35 mouse cellular contexts compared by ENCODE assay signal in the genomic region with DNA sequence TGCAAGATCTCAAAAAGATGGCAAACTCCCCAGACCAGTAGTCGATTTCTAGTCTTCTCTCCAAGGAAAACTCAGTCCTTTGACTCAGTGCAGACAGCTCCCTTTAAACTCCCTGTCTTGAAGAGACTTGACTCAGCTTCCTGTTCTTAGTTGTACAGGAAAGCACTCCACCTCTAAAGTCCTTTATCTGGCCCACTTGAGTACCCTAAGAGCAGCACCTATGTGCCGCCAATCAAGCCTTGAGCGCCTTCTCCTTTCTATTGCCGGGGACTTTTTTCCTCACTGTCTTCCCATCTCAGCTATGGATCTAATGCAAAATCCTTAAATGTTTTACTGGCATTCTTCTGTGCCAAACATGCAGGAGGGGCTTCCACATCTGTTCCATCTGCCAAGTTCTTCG.
"Had no signal": no experiment of that assay in that cellular context is flagged by ENCODE, and none has a peak within 500 bp of the region (broad histone marks: within the 10 kb centered on the region; RNA-seq: fewer than 3 reads in every experiment).

No protein-coding gene starts in this region.

- ATAC-seq: hindbrain, embryonic 16.5 days; hindbrain, postnatal 0 days; inflammation-experienced regulatory T-cells, adult 6 months; intestine, embryonic 15.5 days; intestine, embryonic 16.5 days; intestine, postnatal 0 days had no signal

- H3K27ac ChIP-seq: heart, embryonic 10.5 days; heart, embryonic 13.5 days; heart, embryonic 15.5 days; hindbrain, embryonic 10.5 days; hindbrain, embryonic 12.5 days; hindbrain, embryonic 13.5 days; hindbrain, embryonic 14.5 days; hindbrain, embryonic 15.5 days; hindbrain, postnatal 0 days; intestine, embryonic 15.5 days; kidney, embryonic 15.5 days; kidney, postnatal 0 days; layer of hippocampus, adult 2 months had no signal

- H3K4me2 ChIP-seq: heart, embryonic 11.5 days; heart, embryonic 12.5 days; heart, embryonic 13.5 days; heart, embryonic 15.5 days; hindbrain, embryonic 12.5 days; hindbrain, embryonic 13.5 days; hindbrain, embryonic 14.5 days; hindbrain, embryonic 15.5 days; intestine, embryonic 15.5 days; kidney, embryonic 15.5 days had no signal

- H3K9me3 ChIP-seq: heart, embryonic 10.5 days; heart, embryonic 12.5 days; heart, embryonic 13.5 days; heart, embryonic 15.5 days; hindbrain, embryonic 10.5 days; hindbrain, embryonic 12.5 days; hindbrain, embryonic 13.5 days; hindbrain, embryonic 15.5 days; intestine, embryonic 15.5 days; kidney, embryonic 15.5 days had no signal

- H3K9ac ChIP-seq: heart, embryonic 12.5 days; heart, embryonic 13.5 days; heart, embryonic 15.5 days; hindbrain, embryonic 12.5 days; hindbrain, embryonic 13.5 days; hindbrain, embryonic 14.5 days; hindbrain, embryonic 15.5 days; intestine, embryonic 15.5 days; kidney, embryonic 15.5 days had no signal

- H3K4me1 ChIP-seq: heart, embryonic 10.5 days; heart, embryonic 12.5 days; intestine, embryonic 15.5 days had no signal

- H3K4me3 ChIP-seq: heart, embryonic 10.5 days; heart, embryonic 12.5 days; heart, embryonic 13.5 days; heart, embryonic 15.5 days; hindbrain, embryonic 10.5 days; hindbrain, embryonic 12.5 days; hindbrain, embryonic 13.5 days; hindbrain, embryonic 15.5 days; intestine, embryonic 15.5 days; kidney, embryonic 15.5 days; layer of hippocampus, adult 2 months had no signal

- H3K36me3 ChIP-seq: heart, embryonic 10.5 days; heart, embryonic 12.5 days; heart, embryonic 13.5 days; heart, embryonic 15.5 days; hindbrain, embryonic 10.5 days; hindbrain, embryonic 12.5 days; hindbrain, embryonic 13.5 days; hindbrain, embryonic 15.5 days; intestine, embryonic 15.5 days; kidney, embryonic 15.5 days had no signal

- DNase-seq: heart, postnatal 10 days; heart, postnatal 14 days; heart, postnatal 36 days; heart, postnatal 4 days; kidney, adult 11 months; kidney, adult 18-20 months; kidney, adult 2 months; kidney, adult 8-10 months; kidney, adult 9 months; kidney, postnatal 10 days; kidney, postnatal 14 days; kidney, postnatal 25 days; kidney, postnatal 36 days; kidney, postnatal 4 days; layer of hippocampus, adult 9-11 months; layer of hippocampus, postnatal 36 days had no signal

- H3K27me3 ChIP-seq: hindbrain, embryonic 12.5 days; hindbrain, embryonic 13.5 days; hindbrain, embryonic 15.5 days; intestine, embryonic 15.5 days; kidney, embryonic 15.5 days had no signal
